Mouse (Mus musculus) liver, embryonic 16.5 days (tissue): ENCODE measurements around the gene Erbb3. TPM values are rescaled to one million over a fixed set of nuclear protein-coding genes. Genes with fewer than 3 reads are reported as not detected.
"Not testable (repeated sequence)": the region's sequence is repeated elsewhere in the genome, so short reads cannot be mapped to it uniquely, and the experiment has no call there.

Experiments used
- ATAC-seq: fragments of 200-750 bp; cut with Nextera tagmentation; 2 replicates; pipeline ENCODE4 v1.8.0; 2017; ENCODE audit warnings: low read depth, mild to moderate bottlenecking, moderate number of reproducible peaks, moderate library complexity
- H3K27ac ChIP-seq: fragments of 300-500 bp; sonication (generic); 2 replicates; pipeline ENCODE4 v1.5.1; 2014; ENCODE audit warnings: mild to moderate bottlenecking, low read length
- H3K27me3 ChIP-seq: fragments of 300-500 bp; sonication (generic); 2 replicates; pipeline ENCODE4 v1.6.1; 2014; ENCODE audit warnings: low read depth, low read length, mixed read lengths; ENCODE audit not compliant: control insufficient read depth, insufficient read depth
- H3K36me3 ChIP-seq: fragments of 300-500 bp; sonication (generic); 2 replicates; pipeline ENCODE4 v1.6.1; 2014; ENCODE audit warnings: mild to moderate bottlenecking; ENCODE audit not compliant: control insufficient read depth, insufficient read depth
- H3K4me1 ChIP-seq: fragments of 300-500 bp; sonication (generic); 2 replicates; pipeline ENCODE4 v1.6.1; 2014; ENCODE audit warnings: low read depth, low read length, mixed read lengths; ENCODE audit not compliant: control insufficient read depth
- H3K4me2 ChIP-seq: fragments of 300-500 bp; sonication (generic); 2 replicates; pipeline ENCODE4 v1.6.1; 2014; ENCODE audit warnings: low read depth, low read length, mixed read lengths
- H3K4me3 ChIP-seq: fragments of 300-500 bp; sonication (generic); 2 replicates; pipeline ENCODE4 v1.5.1; 2014; ENCODE audit warnings: low read depth, mild to moderate bottlenecking, low read length
- H3K9ac ChIP-seq: fragments of 300-500 bp; sonication (generic); 2 replicates; pipeline ENCODE4 v1.6.1; 2014; ENCODE audit warnings: low read depth, low read length
- H3K9me3 ChIP-seq: fragments of 300-500 bp; sonication (generic); replicated peaks from 2 replicates; pipeline ENCODE4 v1.6.1; 2016; ENCODE audit warnings: low read length; ENCODE audit not compliant: control insufficient read depth
- WGBS: fragments of 180-500 bp; shearing (Covaris S2); extraction: QIAGEN DNeasy Blood & Tissue Kit; methylation state at CpG from one replicate; pipeline ENCODE4 v1.1.7; 2014; ENCODE audit not compliant: insufficient replicate concordance; 5-methylcytosine and 5-hydroxymethylcytosine counted together
- polyA plus RNA-seq: library from polyadenylated mRNA; unstranded; fragments of >200 nt; fragmentation: Nextera tagmentation; extraction: Ambion mirVana; gene quantifications from 2 replicates; pipeline ENCODE4 v1.2.1, GENCODE M21; 2015

Gene Erbb3
- polyA plus RNA-seq, 1 experiment from 2014 or later, result 5.2 TPM

DNA sequence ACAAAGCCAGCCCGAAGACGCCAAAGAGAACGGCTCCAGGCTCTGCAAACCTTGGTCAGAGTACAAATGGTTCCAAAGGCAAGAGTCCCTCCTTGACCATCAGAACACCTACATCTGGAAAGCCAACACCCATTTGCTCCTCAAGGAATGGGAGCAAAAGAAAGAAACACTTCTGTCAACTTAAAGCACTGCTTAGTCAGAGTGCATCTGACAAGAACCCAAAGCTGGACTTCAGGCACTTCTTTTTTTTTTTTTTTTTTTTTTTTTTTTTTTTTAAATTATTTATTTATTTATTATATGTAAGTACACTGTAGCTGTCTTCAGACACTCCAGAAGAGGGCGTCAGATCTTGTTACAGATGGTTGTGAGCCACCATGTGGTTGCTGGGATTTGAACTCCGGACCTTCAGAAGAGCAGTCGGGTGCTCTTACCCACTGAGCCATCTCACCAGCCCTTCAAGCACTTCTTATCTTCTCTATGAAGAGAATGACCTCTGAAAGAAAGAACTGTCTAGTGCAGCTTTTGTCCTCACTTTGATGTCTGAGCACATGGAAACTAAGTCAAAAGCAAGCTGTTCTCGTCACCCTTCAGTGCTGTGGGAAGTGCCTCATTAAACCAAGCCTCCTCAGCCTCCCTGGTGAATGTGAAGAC, 26.5 kb upstream of the Erbb3 start:
- H3K36me3 ChIP-seq, H3K9me3 ChIP-seq, H3K4me2 ChIP-seq, H3K27me3 ChIP-seq, H3K9ac ChIP-seq, H3K4me3 ChIP-seq, H3K27ac ChIP-seq, ATAC-seq, H3K4me1 ChIP-seq: not testable (repeated sequence)
- WGBS, result 68% methylated on average over 6 of the region's 7 CpGs

GRCm38 (mm10) chr10:128614934-128615333, 25.5 kb upstream of the Erbb3 start:
- H3K27ac ChIP-seq, result no peak overlapping the region
- H3K9ac ChIP-seq, result no peak overlapping the region
- H3K4me1 ChIP-seq, result peaks cover 3% of the 10 kb centered on the region
- H3K36me3 ChIP-seq, result no peaks in the 10 kb centered on the region
- H3K4me3 ChIP-seq, result no peak overlapping the region
- no peaks in the 10 kb centered on the region; the same call in 1 of the 2 replicates for H3K27me3 ChIP-seq
- no peak overlapping the region for H3K4me2 ChIP-seq
- no peaks in the 10 kb centered on the region for H3K9me3 ChIP-seq
- no peak for ATAC-seq
- 44% methylated on average over 3 of the region's 3 CpGs for WGBS

- 34% methylated on average over 4 of the region's 4 CpGs for WGBS
- H3K9me3 ChIP-seq, H3K36me3 ChIP-seq, H3K4me2 ChIP-seq, H3K4me3 ChIP-seq, ATAC-seq, H3K27ac ChIP-seq, H3K9ac ChIP-seq, H3K4me1 ChIP-seq, H3K27me3 ChIP-seq: not testable (repeated sequence)
Observed at GRCm38 (mm10) chr10:128613820-128614219, 24.4 kb upstream of the Erbb3 start.

DNA sequence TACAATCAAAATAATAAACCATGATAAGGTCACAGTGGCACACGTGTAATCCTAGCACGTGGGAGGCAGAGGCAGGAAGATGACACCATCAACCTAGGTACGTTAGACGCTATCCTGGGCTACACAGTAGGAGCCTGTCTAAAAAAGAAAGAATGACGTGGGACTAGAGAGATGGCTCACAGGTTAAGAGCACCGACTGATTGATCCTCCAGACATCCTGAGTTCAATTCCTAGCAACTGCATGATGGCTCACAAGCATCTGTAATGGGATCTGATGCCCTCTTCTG, 23.6 kb upstream of the Erbb3 start:
- H3K4me1 ChIP-seq, result peaks cover 3% of the 10 kb centered on the region
- H3K27ac ChIP-seq, result no peak overlapping the region
- no peak overlapping the region for H3K9ac ChIP-seq
- ATAC-seq, result no peak
- no peak overlapping the region for H3K4me3 ChIP-seq
- H3K27me3 ChIP-seq, result no peaks in the 10 kb centered on the region; the same call in 1 of the 2 replicates
- no peaks in the 10 kb centered on the region for H3K36me3 ChIP-seq
- WGBS, result 22% methylated on average over 6 of the region's 6 CpGs
- H3K9me3 ChIP-seq, result no peaks in the 10 kb centered on the region
- H3K4me2 ChIP-seq, result peak overlapping the region; percentile 39; the same call in 1 of the 2 replicates

GRCm38 (mm10) chr10:128612433-128613153, 23.1 kb upstream of the Erbb3 start:
- Histone ChIP-seq H3K4me3 (no peak overlapping the region), H3K4me2 (peak overlapping the region; percentile 39; the same call in 1 of the 2 replicates), H3K27ac (no peak overlapping the region), H3K9me3 (no peaks in the 10 kb centered on the region), H3K4me1 (peaks cover 3% of the 10 kb centered on the region), H3K27me3 (no peaks in the 10 kb centered on the region; the same call in 1 of the 2 replicates), H3K36me3 (no peaks in the 10 kb centered on the region), H3K9ac (no peak overlapping the region)
- 11% methylated on average over 16 of the region's 16 CpGs for WGBS
- ATAC-seq, result peak; percentile 61

- Histone ChIP-seq H3K4me1 (no peaks in the 10 kb centered on the region; the same call in 1 of the 2 replicates), H3K27me3 (no peaks in the 10 kb centered on the region), H3K27ac (no peak overlapping the region), H3K4me2 (no peak overlapping the region), H3K9ac (no peak overlapping the region), H3K36me3 (no peaks in the 10 kb centered on the region), H3K9me3 (no peaks in the 10 kb centered on the region), H3K4me3 (no peak overlapping the region)
- WGBS, result 33% methylated on average over 2 of the region's 2 CpGs
- no peak for ATAC-seq
Observed at GRCm38 (mm10) chr10:128606483-128606882, 17.0 kb upstream of the Erbb3 start.

- Histone ChIP-seq H3K27ac (no peak overlapping the region), H3K4me1 (no peaks in the 10 kb centered on the region; the same call in 1 of the 2 replicates), H3K9me3 (no peaks in the 10 kb centered on the region), H3K4me3 (no peak overlapping the region), H3K36me3 (no peaks in the 10 kb centered on the region), H3K27me3 (no peaks in the 10 kb centered on the region), H3K4me2 (no peak overlapping the region), H3K9ac (no peak overlapping the region)
- WGBS, result 50% methylated on average over 4 of the region's 4 CpGs
- no peak for ATAC-seq
Observed at GRCm38 (mm10) chr10:128602470-128603128, 13.1 kb upstream of the Erbb3 start.

GRCm38 (mm10) chr10:128601499-128601898, 12.0 kb upstream of the Erbb3 start:
- Histone ChIP-seq H3K36me3 (no peaks in the 10 kb centered on the region), H3K4me1 (no peaks in the 10 kb centered on the region; the same call in 1 of the 2 replicates), H3K27me3 (no peaks in the 10 kb centered on the region), H3K9me3 (no peaks in the 10 kb centered on the region), H3K9ac (no peak overlapping the region), H3K4me2 (no peak overlapping the region), H3K4me3 (no peak overlapping the region), H3K27ac (no peak overlapping the region)
- no peak for ATAC-seq
- whole genome bisulfite sequencing, result 74% methylated on average over 1 of the region's 1 CpGs

DNA sequence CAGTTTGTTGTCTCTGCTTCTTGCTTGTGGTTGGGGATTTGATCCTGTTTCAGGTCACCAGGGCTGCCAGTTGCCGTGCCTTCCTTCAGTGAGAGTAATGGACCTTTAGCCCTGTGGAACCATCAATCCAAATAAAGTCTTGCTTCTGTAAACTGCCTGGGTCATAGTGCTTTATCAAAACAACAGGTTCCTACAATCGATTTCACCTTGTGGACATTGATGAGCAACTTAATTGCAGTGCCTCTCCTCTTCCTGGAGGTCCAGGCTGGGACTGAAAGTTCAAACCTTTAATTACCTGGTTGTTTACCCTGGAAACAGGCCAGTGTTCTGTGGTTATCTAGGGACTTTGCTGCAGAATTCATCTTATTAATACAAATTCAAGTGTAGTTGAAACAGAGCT, 9.0 kb upstream of the Erbb3 start:
- no peak overlapping the region for H3K4me3 ChIP-seq
- no peak overlapping the region for H3K4me2 ChIP-seq
- no peaks in the 10 kb centered on the region for H3K36me3 ChIP-seq
- H3K27ac ChIP-seq, result no peak overlapping the region
- H3K9ac ChIP-seq, result no peak overlapping the region
- 35% methylated on average over 2 of the region's 2 CpGs for WGBS
- no peaks in the 10 kb centered on the region for H3K27me3 ChIP-seq
- ATAC-seq, result no peak
- no peaks in the 10 kb centered on the region for H3K9me3 ChIP-seq
- no peaks in the 10 kb centered on the region for H3K4me1 ChIP-seq
